Mouse (Mus musculus) gastrocnemius, postnatal 25 days (tissue): ENCODE results near the gene Dus2. TPM values are rescaled to one million over a fixed set of nuclear protein-coding genes. Genes with fewer than 3 reads are reported as not detected.

Experiments used
- DNase-seq: peaks from one replicate; pipeline ENCODE4 v3.0.0; 2022
- microRNA-seq, 2 experiments: library from miRNA; unstranded; fragments of <30 nt; microRNA quantifications; one replicate each; pipeline ENCODE4 v1.2.0; 2021; ENCODE audit warnings: borderline replicate concordance in 2 of 2
- total RNA-seq, 2 experiments: library from RNA; stranded (reverse); gene quantifications; 1 replicate in 1 of 2; 2 replicates in 1 of 2; pipeline ENCODE4 v1.2.3; 2021

Gene Dus2
- total RNA-seq, 2 experiments from 2014 or later = 8.7 to 10.6 TPM

DNA sequence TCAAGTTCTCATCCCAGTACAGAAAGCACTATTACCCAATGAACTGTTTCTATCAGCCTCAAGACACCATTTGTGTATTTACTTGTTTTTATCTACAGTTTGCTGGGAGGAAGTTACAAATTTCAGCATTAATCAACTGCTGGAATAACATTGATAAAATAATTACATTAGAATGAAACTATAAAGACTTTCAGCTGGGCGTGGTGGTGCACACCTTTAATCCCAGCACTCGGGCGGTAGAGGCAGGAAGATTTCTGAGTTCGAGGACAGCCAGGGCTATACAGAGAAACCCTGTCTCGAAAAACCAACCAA is 84.7 kb downstream of the Dus2 start:
- DNase-seq = no peak

DNA sequence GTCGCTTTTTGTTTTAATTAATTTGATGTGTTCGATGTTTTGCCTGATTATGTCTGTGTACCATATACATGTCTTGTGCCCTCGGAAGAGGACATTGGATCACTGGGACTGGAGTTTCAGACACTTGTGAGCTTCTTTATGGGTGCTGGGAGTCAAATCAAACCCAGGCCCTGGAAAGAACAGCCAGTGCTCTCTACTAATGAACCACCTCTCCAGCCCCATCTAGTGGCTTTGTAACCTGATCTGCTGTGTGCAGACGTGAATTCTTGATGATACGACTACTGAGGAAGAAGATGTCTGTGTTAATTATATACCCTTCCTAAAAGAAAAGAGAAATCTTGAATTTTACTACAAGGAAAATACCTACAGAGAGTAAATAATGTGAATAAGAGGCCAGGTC is 85.5 kb downstream of the Dus2 start:
- no peak for DNase-seq

DNA sequence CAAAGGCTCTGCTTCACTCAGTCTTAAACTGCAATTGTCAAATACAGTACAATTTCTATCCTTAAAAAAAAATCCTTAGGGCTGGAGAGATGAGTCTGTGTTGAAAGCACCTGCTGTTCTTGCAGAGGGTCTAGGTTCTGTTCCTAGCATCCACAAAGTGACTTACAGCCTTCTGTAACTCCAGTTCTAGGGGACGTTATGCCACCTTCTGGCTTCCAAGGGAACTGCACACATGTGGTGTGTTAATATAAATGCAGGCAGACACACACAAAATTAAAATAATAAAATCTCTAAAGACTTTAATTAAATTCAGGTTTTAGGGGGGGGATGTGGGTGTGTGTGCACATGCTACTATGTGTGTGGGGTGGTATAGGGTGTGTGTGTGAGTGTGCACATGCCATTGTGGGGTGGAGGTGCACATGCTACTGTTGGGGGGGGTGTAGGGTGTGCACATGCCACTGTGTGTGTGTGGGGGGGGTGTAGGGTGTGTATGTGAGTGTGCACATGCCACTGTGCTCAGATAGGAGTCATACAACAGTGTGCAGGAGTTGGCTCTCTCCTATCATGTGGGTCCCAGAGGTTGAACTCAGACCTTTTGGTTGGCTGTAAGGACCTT is 86.4 kb downstream of the Dus2 start:
- no peak for DNase-seq

DNA sequence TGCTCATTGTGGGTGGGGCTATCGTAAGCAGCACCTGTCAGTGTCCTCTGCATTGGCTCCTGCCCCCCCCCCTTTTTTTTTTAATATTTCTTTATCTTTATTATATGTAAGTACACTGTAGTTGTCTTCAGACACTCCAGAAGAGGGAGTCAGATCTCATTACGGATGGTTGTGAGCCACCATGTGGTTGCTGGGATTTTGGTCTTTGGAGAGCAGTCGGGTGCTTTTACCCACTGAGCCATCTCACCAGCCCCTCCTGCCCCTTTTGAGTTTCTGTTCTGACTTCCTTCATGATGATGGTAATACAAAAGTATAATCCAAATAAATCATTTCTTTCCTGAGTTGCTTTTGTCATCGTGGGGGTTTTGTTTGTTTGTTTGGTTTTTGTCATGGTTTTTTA is 111.2 kb downstream of the Dus2 start:
- no peak for DNase-seq

Small RNA genes within 50 kb of the gene (microRNA-seq; reads per million reads assigned to microRNA genes)
- gene Mir7074 = 0 reads per million in 2 experiments

Other genes with a start within 250 kb of the Dus2 start
- gene Gfod2, start 232.7 kb upstream of the Dus2 start, total RNA-seq = 1 to 10 TPM; 5.1 to 6.2 TPM
- 10 to 100 TPM; 14.6 to 20.5 TPM for gene Ranbp10, start 164.0 kb upstream of the Dus2 start, total RNA-seq
- not detected for gene Tsnaxip1, start 163.6 kb upstream of the Dus2 start, total RNA-seq
- 1 to 10 TPM; 1.2 to 1.7 TPM for gene Cenpt, start 138.1 kb upstream of the Dus2 start, total RNA-seq
- 10 to 100 TPM; 19.3 to 19.5 TPM for gene Thap11, start 136.2 kb upstream of the Dus2 start, total RNA-seq
- 10 to 100 TPM; 47.7 to 79.5 TPM for gene Nutf2, start 130.8 kb upstream of the Dus2 start, total RNA-seq
- gene Edc4, start 110.5 kb upstream of the Dus2 start, total RNA-seq = 10 to 100 TPM; 17.5 to 18.4 TPM
- gene Nrn1l, start 97.8 kb upstream of the Dus2 start, total RNA-seq = not detected
- 10 to 100 TPM in 1 of 2 experiments, 1 to 10 TPM in 1; 10.0 to 10.7 TPM for gene Pskh1, start 90.9 kb upstream of the Dus2 start, total RNA-seq
- gene Ctrl, start 57.5 kb upstream of the Dus2 start, total RNA-seq = not detected
- 10 to 100 TPM; 19.1 to 22.1 TPM for gene Psmb10, start 52.9 kb upstream of the Dus2 start, total RNA-seq
- under 1 TPM; 0.46 to 0.80 TPM for gene Lcat, start 48.0 kb upstream of the Dus2 start, total RNA-seq
- gene Slc12a4, start 25.2 kb upstream of the Dus2 start, total RNA-seq = 10 to 100 TPM; 11.5 to 14.4 TPM
- not detected for gene Dpep3, start 11.9 kb upstream of the Dus2 start, total RNA-seq
- gene Dpep2nb, start 14.6 kb downstream of the Dus2 start, total RNA-seq = not detected
- 1 to 10 TPM; 8.3 to 9.0 TPM for gene Ddx28, start 20.5 kb downstream of the Dus2 start, total RNA-seq
- gene Nfatc3, start 67.5 kb downstream of the Dus2 start, total RNA-seq = 10 to 100 TPM; 20.1 to 22.4 TPM
- gene Esrp2, start 145.6 kb downstream of the Dus2 start, total RNA-seq = under 1 TPM in 1 of 2 experiments, not detected in 1; 0.46 TPM
- 1 to 10 TPM; 2.9 to 3.8 TPM for gene Pla2g15, start 159.1 kb downstream of the Dus2 start, total RNA-seq
- 1 to 10 TPM; 7.9 to 8.6 TPM for gene Slc7a6, start 177.5 kb downstream of the Dus2 start, total RNA-seq
- 1 to 10 TPM; 8.6 to 9.3 TPM for gene Slc7a6os, start 219.6 kb downstream of the Dus2 start, total RNA-seq
- gene Prmt7, start 219.6 kb downstream of the Dus2 start, total RNA-seq = 10 to 100 TPM; 22.9 to 23.3 TPM